Mouse (Mus musculus) forebrain, postnatal 0 days (tissue): Measurements from ENCODE around the gene Bsx. TPM values are rescaled to one million over a fixed set of nuclear protein-coding genes. Genes with fewer than 3 reads are reported as not detected.
A peak's percentile ranks its signal among the peaks of the same experiment; 100 is the strongest.

Experiments
- ATAC-seq: fragments of 200-750 bp; cut with Nextera tagmentation; 2 replicates; pipeline ENCODE4 v1.8.0; 2017; ENCODE audit warnings: mild to moderate bottlenecking, moderate library complexity
- DNase-seq: peaks from one replicate; pipeline ENCODE4 v3.0.0-alpha.2; 2015
- H3K27ac ChIP-seq: fragments of 300-500 bp; sonication (generic); 2 replicates; pipeline ENCODE4 v1.5.1; 2014; ENCODE audit warnings: low read depth, mild to moderate bottlenecking, antibody characterized with exemption, low read length, moderate library complexity, mixed read lengths
- H3K27me3 ChIP-seq: fragments of 300-500 bp; sonication (generic); 2 replicates; pipeline ENCODE4 v1.6.1; 2014; ENCODE audit warnings: mild to moderate bottlenecking, low read length, mixed read lengths; ENCODE audit not compliant: insufficient read depth
- H3K36me3 ChIP-seq: fragments of 300-500 bp; sonication (generic); 2 replicates; pipeline ENCODE4 v1.6.1; 2014; ENCODE audit warnings: mild to moderate bottlenecking, moderate library complexity; ENCODE audit not compliant: insufficient read depth
- H3K4me1 ChIP-seq: fragments of 300-500 bp; sonication (generic); 2 replicates; pipeline ENCODE4 v1.6.1; 2014; ENCODE audit warnings: antibody characterized with exemption; ENCODE audit not compliant: insufficient read depth
- H3K4me2 ChIP-seq: fragments of 300-500 bp; sonication (generic); 2 replicates; pipeline ENCODE4 v1.6.1; 2014; ENCODE audit warnings: low read depth, mild to moderate bottlenecking, moderate library complexity
- H3K4me3 ChIP-seq: fragments of 300-500 bp; sonication (generic); 2 replicates; pipeline ENCODE4 v1.5.1; 2014; ENCODE audit warnings: low read depth, low read length, mixed read lengths
- H3K9ac ChIP-seq: fragments of 300-500 bp; sonication (generic); 2 replicates; pipeline ENCODE4 v1.6.1; 2014; ENCODE audit warnings: mild to moderate bottlenecking
- H3K9me3 ChIP-seq: fragments of 300-500 bp; sonication (generic); 2 replicates; pipeline ENCODE4 v1.6.1; 2016; ENCODE audit warnings: low read length
- CTCF ChIP-seq: sonication (generic); IDR thresholded peaks from 2 replicates; pipeline ENCODE4 v1.5.1; 2016; ENCODE audit warnings: antibody characterized with exemption, control low read depth, low read depth
- WGBS: fragments of 180-500 bp; shearing (Covaris S2); extraction: QIAGEN DNeasy Blood & Tissue Kit; methylation state at CpG from one replicate; pipeline ENCODE4 v1.1.7; 2014; 5-methylcytosine and 5-hydroxymethylcytosine counted together
- polyA plus RNA-seq: library from polyadenylated mRNA; unstranded; fragments of >200 nt; fragmentation: Nextera tagmentation; extraction: Ambion mirVana; gene quantifications from 2 replicates; pipeline ENCODE4 v1.2.1, GENCODE M21; 2015
- total RNA-seq: library from RNA; depleted of rRNA; stranded (reverse); fragments of >200 nt; gene quantifications from 2 replicates; pipeline ENCODE4 v1.2.3, GENCODE M21; 2014; rRNA removed

Gene Bsx
- total and polyA plus RNA-seq, 2 experiments from 2014 or later: 1.0 to 1.2 TPM

DNA sequence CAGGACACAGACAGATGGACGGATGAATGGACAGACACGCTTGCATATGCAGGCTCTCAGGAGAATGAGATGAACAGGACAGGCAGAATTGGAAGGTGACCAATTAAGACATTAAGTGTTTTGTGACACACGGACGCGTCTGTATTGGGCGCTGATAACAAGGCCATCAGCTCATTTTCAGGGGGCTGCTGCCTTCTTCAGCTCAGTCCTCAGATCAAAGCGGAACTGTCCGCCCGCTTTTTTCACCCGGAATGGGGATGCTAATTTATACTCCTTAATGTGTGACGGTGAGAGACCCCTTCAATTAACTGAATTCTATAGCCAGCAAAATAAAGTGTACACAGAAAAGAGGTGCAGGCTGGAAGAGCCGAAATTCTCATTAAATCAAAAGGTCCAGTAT lies 15.5 kb downstream of the Bsx start:
- ATAC-seq: no peak
- H3K27ac ChIP-seq: no peak overlapping the region
- H3K4me3 ChIP-seq: no peak overlapping the region
- no peak for DNase-seq
- peaks cover 83% of the 10 kb centered on the region for H3K27me3 ChIP-seq
- H3K36me3 ChIP-seq: no peaks in the 10 kb centered on the region
- no peak overlapping the region for H3K9ac ChIP-seq
- H3K9me3 ChIP-seq: no peaks in the 10 kb centered on the region
- no peak for TF ChIP-seq CTCF
- H3K4me2 ChIP-seq: no peak overlapping the region
- no peaks in the 10 kb centered on the region for H3K4me1 ChIP-seq
- WGBS: 20% methylated on average over 12 of the region's 12 CpGs

DNA sequence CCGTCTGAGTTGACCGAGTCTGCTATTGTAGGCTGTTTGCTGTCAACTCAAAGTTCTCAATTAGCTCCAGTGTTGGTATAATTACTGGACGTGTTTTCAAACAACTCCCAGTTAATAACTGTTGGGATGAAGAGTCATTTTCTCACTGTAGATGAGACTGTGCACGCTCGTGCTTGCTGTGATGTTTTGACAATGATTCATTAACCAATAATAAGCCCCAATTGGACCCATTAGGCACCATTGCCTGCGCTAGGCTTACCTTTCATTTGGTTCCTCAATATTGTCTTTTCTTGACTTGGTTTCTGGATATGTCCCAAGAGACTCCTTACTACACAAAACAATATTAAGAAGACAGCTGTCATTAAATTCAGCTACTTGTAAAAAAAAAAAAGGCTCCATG lies 18.5 kb downstream of the Bsx start:
- Histone ChIP-seq H3K27ac (no peak overlapping the region), H3K4me3 (no peak overlapping the region), H3K4me2 (no peak overlapping the region), H3K4me1 (no peaks in the 10 kb centered on the region), H3K27me3 (peaks cover 57% of the 10 kb centered on the region), H3K36me3 (no peaks in the 10 kb centered on the region), H3K9me3 (no peaks in the 10 kb centered on the region), H3K9ac (no peak overlapping the region)
- DNase-seq: no peak
- ATAC-seq: no peak
- no peak for TF ChIP-seq CTCF
- 26% methylated on average over 6 of the region's 6 CpGs for WGBS

DNA sequence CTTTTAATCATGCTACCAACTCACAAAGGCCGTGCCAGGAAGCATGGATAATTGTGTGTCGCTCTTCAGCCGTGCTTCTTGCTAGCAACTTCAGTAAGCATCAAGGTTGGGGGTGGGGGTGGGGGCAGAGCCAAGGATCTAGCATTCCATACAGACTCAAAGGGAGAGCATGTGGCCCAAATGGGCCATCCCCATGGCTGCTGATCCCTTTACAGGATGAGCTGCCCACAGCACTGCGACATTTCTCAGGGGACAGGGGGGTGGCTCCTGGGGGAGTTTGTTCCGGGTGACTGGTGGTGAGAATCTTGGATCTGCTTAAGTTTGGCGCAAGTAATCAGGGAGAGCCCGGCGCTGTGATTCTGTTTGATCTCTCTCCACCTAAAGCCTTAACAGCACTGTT lies 33.5 kb downstream of the Bsx start:
- Histone ChIP-seq H3K27me3 (peaks cover 9% of the 10 kb centered on the region; the same call in 1 of the 2 replicates), H3K36me3 (no peaks in the 10 kb centered on the region), H3K4me2 (no peak overlapping the region), H3K9ac (no peak overlapping the region), H3K9me3 (no peaks in the 10 kb centered on the region), H3K4me1 (no peaks in the 10 kb centered on the region), H3K4me3 (no peak overlapping the region), H3K27ac (no peak overlapping the region)
- no peak for DNase-seq
- ATAC-seq: no peak
- no peak for TF ChIP-seq CTCF
- WGBS: 13% methylated on average over 8 of the region's 8 CpGs

DNA sequence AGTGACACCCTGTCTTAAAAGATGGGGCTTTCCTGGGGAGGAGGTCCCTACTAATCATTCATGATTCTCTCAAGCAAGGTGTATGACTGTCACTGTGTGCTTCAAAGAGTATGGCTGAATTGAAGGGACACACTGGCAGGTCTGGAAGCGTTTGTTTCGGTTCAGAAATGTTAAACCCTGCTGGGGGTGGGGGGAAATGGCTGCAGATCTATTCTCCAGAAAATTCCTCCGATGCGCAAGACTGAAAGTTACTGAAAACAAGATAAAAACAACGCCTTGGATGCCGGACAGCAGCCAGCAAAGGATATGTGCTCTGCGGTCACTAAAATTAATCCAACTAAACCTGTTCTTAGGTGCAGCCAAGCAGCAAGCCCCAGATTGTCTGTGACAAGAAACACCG lies 34.5 kb downstream of the Bsx start:
- Histone ChIP-seq H3K4me2 (no peak overlapping the region), H3K4me1 (no peaks in the 10 kb centered on the region), H3K9me3 (no peaks in the 10 kb centered on the region), H3K27me3 (peaks cover 9% of the 10 kb centered on the region; the same call in 1 of the 2 replicates), H3K36me3 (no peaks in the 10 kb centered on the region), H3K9ac (no peak overlapping the region), H3K27ac (no peak overlapping the region), H3K4me3 (no peak overlapping the region)
- TF ChIP-seq CTCF: no peak
- ATAC-seq (no peak), DNase-seq (no peak)
- 19% methylated on average over 8 of the region's 8 CpGs for WGBS

DNA sequence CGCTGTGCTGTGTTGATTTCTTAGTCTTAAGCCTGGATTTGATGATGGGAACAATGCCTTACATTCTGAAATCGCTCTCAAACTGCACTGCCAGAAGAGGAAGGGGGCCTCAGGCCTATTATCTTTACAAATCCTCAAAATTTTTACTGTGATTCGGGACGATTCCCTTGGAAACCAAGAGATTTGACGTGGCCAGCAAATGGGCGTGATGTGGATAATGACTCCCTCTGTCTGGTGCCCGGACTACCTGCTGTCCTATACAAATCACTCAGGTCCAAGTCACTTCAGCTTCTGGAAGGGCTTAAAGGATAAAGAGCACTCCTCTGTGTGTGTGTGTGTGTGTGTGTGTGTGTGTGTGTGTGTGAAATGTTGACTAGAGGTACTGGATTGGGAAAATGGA lies 35.0 kb downstream of the Bsx start:
- Histone ChIP-seq H3K27ac (no peak overlapping the region), H3K27me3 (peaks cover 9% of the 10 kb centered on the region; the same call in 1 of the 2 replicates), H3K36me3 (no peaks in the 10 kb centered on the region), H3K9ac (no peak overlapping the region), H3K4me2 (no peak overlapping the region), H3K4me3 (no peak overlapping the region), H3K4me1 (no peaks in the 10 kb centered on the region), H3K9me3 (no peaks in the 10 kb centered on the region)
- no peak for DNase-seq
- no peak for TF ChIP-seq CTCF
- ATAC-seq: no peak
- WGBS: 12% methylated on average over 7 of the region's 7 CpGs

DNA sequence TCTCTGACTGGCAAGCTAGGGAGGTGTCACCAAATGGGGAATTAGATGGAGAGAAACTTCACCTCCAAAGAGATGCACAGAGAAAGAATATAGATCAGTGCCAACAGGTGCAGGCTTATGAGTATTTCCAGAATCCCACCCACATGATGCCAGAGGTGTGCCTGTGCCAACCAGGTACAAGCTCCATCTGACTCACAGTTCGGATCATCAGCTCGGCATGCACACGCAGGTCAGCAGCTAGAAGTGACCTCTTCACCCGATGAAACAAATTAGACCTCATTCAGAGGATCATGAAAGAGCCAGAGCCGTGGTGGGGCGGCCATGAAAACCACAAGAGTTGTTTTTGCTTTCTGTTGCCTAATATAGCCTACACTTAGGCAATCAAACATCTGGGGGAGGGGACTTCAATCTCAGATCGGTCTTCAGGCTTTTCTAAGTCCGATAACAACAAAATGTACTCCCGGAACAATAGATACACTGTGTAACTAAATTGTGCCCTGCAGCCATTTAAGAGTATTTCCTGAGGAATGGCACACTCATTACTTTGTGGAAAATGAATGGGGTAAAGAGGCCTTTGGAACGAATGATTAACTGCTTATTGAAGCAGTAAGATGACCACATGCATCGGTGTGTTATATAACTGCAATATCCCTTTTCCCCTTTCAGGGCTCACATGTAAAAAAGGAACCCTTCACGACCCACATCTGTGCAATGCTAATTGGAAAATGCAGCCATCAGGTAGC lies 44.1 kb downstream of the Bsx start:
- no peak for TF ChIP-seq CTCF
- H3K36me3 ChIP-seq: no peaks in the 10 kb centered on the region
- H3K4me3 ChIP-seq: no peak overlapping the region
- DNase-seq (no peak), ATAC-seq (no peak)
- WGBS: 22% methylated on average over 12 of the region's 12 CpGs
- no peak overlapping the region for H3K4me2 ChIP-seq
- H3K4me1 ChIP-seq: no peaks in the 10 kb centered on the region
- H3K27me3 ChIP-seq: no peaks in the 10 kb centered on the region
- H3K9ac ChIP-seq: no peak overlapping the region
- no peaks in the 10 kb centered on the region for H3K9me3 ChIP-seq
- H3K27ac ChIP-seq: no peak overlapping the region

DNA sequence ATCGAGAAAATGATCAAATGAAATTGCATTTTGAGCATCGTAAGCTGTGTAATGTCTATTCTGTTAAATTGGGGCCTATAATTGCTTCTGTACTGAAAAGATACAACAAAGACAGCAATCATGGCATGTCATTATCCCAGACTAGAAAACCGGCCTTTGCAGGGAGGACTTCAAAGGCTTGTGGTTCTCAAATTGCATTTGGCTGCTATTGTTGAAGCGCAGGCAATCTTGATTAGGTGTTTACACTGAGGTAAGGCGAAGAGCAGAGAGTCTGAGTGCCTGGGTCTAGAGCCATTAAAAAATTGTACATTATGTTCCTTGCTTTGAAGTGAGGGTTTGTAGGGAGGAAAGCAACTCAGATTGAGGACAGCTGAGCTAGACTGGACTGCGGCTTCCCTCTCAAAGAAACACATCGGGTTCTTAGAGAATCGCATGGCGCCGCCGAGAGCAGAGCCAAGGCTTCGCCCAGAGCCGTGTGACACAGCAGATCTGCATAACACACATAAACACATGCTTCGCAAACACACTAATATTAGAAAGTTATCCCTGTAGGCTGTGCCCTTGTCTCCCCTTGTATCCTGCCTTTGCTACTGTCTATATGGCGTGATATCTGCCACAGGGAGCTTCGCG lies 53.5 kb downstream of the Bsx start:
- DNase-seq (peak; percentile 32), ATAC-seq (no peak)
- Histone ChIP-seq H3K4me3 (no peak overlapping the region), H3K9me3 (no peaks in the 10 kb centered on the region), H3K4me2 (no peak overlapping the region), H3K36me3 (no peaks in the 10 kb centered on the region), H3K4me1 (0 out of 2 replicates have a peak, but pooled peaks cover 2% of the 10 kb centered on the region), H3K9ac (no peak overlapping the region), H3K27ac (no peak overlapping the region), H3K27me3 (no peaks in the 10 kb centered on the region)
- no peak for TF ChIP-seq CTCF
- WGBS: 39% methylated on average over 17 of the region's 17 CpGs

Other genes starting within 250 kb of the Bsx start
- not detected in 2 replicates for gene Gm21915, start 203.5 kb upstream of the Bsx start, total RNA-seq
- not detected in 2 replicates for gene Gm21915, start 203.5 kb upstream of the Bsx start, polyA plus RNA-seq
- 68.5 and 75.4 TPM in 2 replicates for gene Clmp, start 188.2 kb upstream of the Bsx start, total RNA-seq
- 49.4 and 53.5 TPM in 2 replicates for gene Clmp, start 188.2 kb upstream of the Bsx start, polyA plus RNA-seq
- gene Hspa8, start 73.1 kb upstream of the Bsx start, total RNA-seq: 3,364 and 4,241 TPM in 2 replicates
- gene Hspa8, start 73.1 kb upstream of the Bsx start, polyA plus RNA-seq: 2,287 and 2,372 TPM in 2 replicates
- gene Jhy, start 90.0 kb downstream of the Bsx start, total RNA-seq: 0.46 and 1.0 TPM in 2 replicates
- 0.53 and 1.1 TPM in 2 replicates for gene Jhy, start 90.0 kb downstream of the Bsx start, polyA plus RNA-seq
- gene Crtam, start 130.5 kb downstream of the Bsx start, total RNA-seq: 0.10 and 0.54 TPM in 2 replicates
- gene Crtam, start 130.5 kb downstream of the Bsx start, polyA plus RNA-seq: 0.11 and 0.14 TPM in 2 replicates